Mouse (Mus musculus) forebrain, embryonic 11.5 days (tissue): ENCODE measurements around the gene Fbrsl1. TPM values are rescaled to one million over a fixed set of nuclear protein-coding genes. Genes with fewer than 3 reads are reported as not detected.

Source experiments
- ATAC-seq: fragments of 200-750 bp; cut with Nextera tagmentation; replicated peaks from 2 replicates; pipeline ENCODE4 v1.8.0; 2017; ENCODE audit warnings: moderate TSS enrichment; ENCODE audit not compliant: low FRiP score
- DNase-seq: peaks from one replicate; pipeline ENCODE4 v3.0.0-alpha.2; 2017; ENCODE audit warnings: low spot score
- H3K27ac ChIP-seq: fragments of 300-500 bp; sonication (generic); 2 replicates; pipeline ENCODE4 v1.5.1; 2014; ENCODE audit warnings: low read depth, low read length
- H3K27me3 ChIP-seq: fragments of 300-500 bp; sonication (generic); 2 replicates; pipeline ENCODE4 v1.6.1; 2014; ENCODE audit warnings: mild to moderate bottlenecking, low read length, mixed read lengths; ENCODE audit not compliant: control insufficient read depth, insufficient read depth
- H3K36me3 ChIP-seq: fragments of 300-500 bp; sonication (generic); 2 replicates; pipeline ENCODE4 v1.6.1; 2014; ENCODE audit warnings: mild to moderate bottlenecking, low read length, moderate library complexity, mixed read lengths; ENCODE audit not compliant: control insufficient read depth, insufficient read depth
- H3K4me1 ChIP-seq: fragments of 300-500 bp; sonication (generic); replicated peaks from 2 replicates; pipeline ENCODE4 v1.6.1; 2014; ENCODE audit warnings: low read length, mixed read lengths; ENCODE audit not compliant: control insufficient read depth, insufficient read depth
- H3K4me2 ChIP-seq: fragments of 300-500 bp; sonication (generic); 2 replicates; pipeline ENCODE4 v1.6.1; 2014; ENCODE audit warnings: low read depth, mild to moderate bottlenecking, low read length, moderate library complexity, mixed read lengths; ENCODE audit not compliant: severe bottlenecking
- H3K4me3 ChIP-seq: fragments of 300-500 bp; sonication (generic); 2 replicates; pipeline ENCODE4 v1.5.1; 2014; ENCODE audit warnings: low read depth, low read length
- H3K9ac ChIP-seq: fragments of 300-500 bp; sonication (generic); 2 replicates; pipeline ENCODE4 v1.6.1; 2014; ENCODE audit warnings: low read length
- H3K9me3 ChIP-seq: fragments of 300-500 bp; sonication (generic); 2 replicates; pipeline ENCODE4 v1.6.1; 2016; ENCODE audit warnings: low read length, mixed read lengths; ENCODE audit not compliant: control insufficient read depth
- WGBS: fragments of 180-500 bp; shearing (Covaris S2); extraction: QIAGEN DNeasy Blood & Tissue Kit; methylation state at CpG from one replicate; pipeline ENCODE4 v1.1.7; 2014; 5-methylcytosine and 5-hydroxymethylcytosine counted together
- polyA plus RNA-seq: library from polyadenylated mRNA; unstranded; fragments of >200 nt; fragmentation: Nextera tagmentation; extraction: Ambion mirVana; gene quantifications from 2 replicates; pipeline ENCODE4 v1.2.1, GENCODE M21; 2014

Gene Fbrsl1
- polyA plus RNA-seq, 1 experiment from 2014 or later, result 41.1 TPM

- Histone ChIP-seq H3K9ac (no peak overlapping the region), H3K4me3 (no peak overlapping the region), H3K9me3 (no peaks in the 10 kb centered on the region), H3K27ac (no peak overlapping the region), H3K4me2 (no peak overlapping the region), H3K36me3 (no peaks in the 10 kb centered on the region; the same call in 1 of the 2 replicates), H3K4me1 (peaks cover 12% of the 10 kb centered on the region; the same call in 1 of the 2 replicates), H3K27me3 (peaks cover 5% of the 10 kb centered on the region)
- ATAC-seq, result no peak
- DNase-seq, result no peak
- WGBS, result 88% methylated on average over 6 of the region's 6 CpGs
These were observed 86.8 kb downstream of the Fbrsl1 start for GRCm38 (mm10) chr5:110361465-110361864.

GRCm38 (mm10) chr5:110357531-110358179 lies 90.6 kb downstream of the Fbrsl1 start:
- 50% methylated on average over 7 of the region's 9 CpGs for WGBS
- Histone ChIP-seq H3K4me2 (no peak overlapping the region), H3K27ac (no peak overlapping the region), H3K4me3 (no peak overlapping the region), H3K4me1 (no peaks in the 10 kb centered on the region), H3K9ac (no peak overlapping the region), H3K9me3 (no peaks in the 10 kb centered on the region), H3K27me3 (no peaks in the 10 kb centered on the region), H3K36me3 (no peaks in the 10 kb centered on the region)
- peak; percentile 90 for DNase-seq
- peak; percentile 50 for ATAC-seq

- 0 out of 2 replicates have a peak, but pooled peaks have one; percentile 22 for ATAC-seq
- WGBS, result 10% methylated on average over 7 of the region's 7 CpGs
These were observed 93.6 kb downstream of the Fbrsl1 start for GRCm38 (mm10) chr5:110354716-110355115.

GRCm38 (mm10) chr5:110347006-110347405 lies 101.3 kb downstream of the Fbrsl1 start:
- Histone ChIP-seq H3K9ac (no peak overlapping the region), H3K4me3 (no peak overlapping the region), H3K36me3 (no peaks in the 10 kb centered on the region), H3K4me1 (peaks cover 7% of the 10 kb centered on the region; the same call in 1 of the 2 replicates), H3K9me3 (no peaks in the 10 kb centered on the region), H3K27me3 (peaks cover 5% of the 10 kb centered on the region), H3K4me2 (no peak overlapping the region), H3K27ac (no peak overlapping the region)
- ATAC-seq (no peak), DNase-seq (no peak)
- 88% methylated on average over 8 of the region's 8 CpGs for WGBS

More at GRCm38 (mm10) chr5:110354716-110355115, 93.6 kb downstream of the Fbrsl1 start:
- Histone ChIP-seq H3K4me1 (no peaks in the 10 kb centered on the region), H3K4me3 (no peak overlapping the region), H3K36me3 (no peaks in the 10 kb centered on the region), H3K9ac (no peak overlapping the region), H3K9me3 (no peaks in the 10 kb centered on the region), H3K27me3 (no peaks in the 10 kb centered on the region), H3K27ac (no peak overlapping the region), H3K4me2 (no peak overlapping the region)
- DNase-seq, result peak; percentile 74

- Histone ChIP-seq H3K4me1 (peaks cover 7% of the 10 kb centered on the region; the same call in 1 of the 2 replicates), H3K4me3 (no peak overlapping the region), H3K36me3 (no peaks in the 10 kb centered on the region), H3K27me3 (peaks cover 9% of the 10 kb centered on the region), H3K4me2 (no peak overlapping the region), H3K9me3 (no peaks in the 10 kb centered on the region), H3K9ac (no peak overlapping the region), H3K27ac (no peak overlapping the region)
- ATAC-seq, result no peak
- DNase-seq, result no peak
- 91% methylated on average over 4 of the region's 4 CpGs for WGBS
These were observed 102.8 kb downstream of the Fbrsl1 start for GRCm38 (mm10) chr5:110345553-110345952.

GRCm38 (mm10) chr5:110344524-110344923 lies 103.8 kb downstream of the Fbrsl1 start, which contains the start of gene Lrcol1:
Gene Lrcol1, plus strand, starts transcription at chr5:110344730.
- no peak within 1 kb of the TSS for H3K4me3 ChIP-seq
- WGBS, result 80% methylated on average over 4 of the region's 4 CpGs
- no peak within 1 kb of the TSS for H3K9ac ChIP-seq
- no peaks in the 10 kb centered on the region for H3K9me3 ChIP-seq
- ATAC-seq (no peak), DNase-seq (no peak)
- H3K4me1 ChIP-seq, result peaks cover 7% of the 10 kb centered on the region; the same call in 1 of the 2 replicates
- H3K36me3 ChIP-seq, result no peaks in the 10 kb centered on the region
- no peak within 1 kb of the TSS for H3K27ac ChIP-seq
- H3K4me2 ChIP-seq, result no peak within 1 kb of the TSS; the same call in 1 of the 2 replicates
- H3K27me3 ChIP-seq, result peaks cover 9% of the 10 kb centered on the region

GRCm38 (mm10) chr5:110342648-110343284 lies 105.5 kb downstream of the Fbrsl1 start, which contains the start of gene P2rx2:
Gene P2rx2, minus strand, starts transcription at chr5:110343212.
- peak within 1 kb of the TSS; percentile 96 for H3K4me2 ChIP-seq
- H3K9ac ChIP-seq, result peak within 1 kb of the TSS; percentile 65
- H3K9me3 ChIP-seq, result no peaks in the 10 kb centered on the region
- H3K36me3 ChIP-seq, result no peaks in the 10 kb centered on the region
- WGBS, result 2% methylated on average over 43 of the region's 43 CpGs
- no peak within 1 kb of the TSS for H3K27ac ChIP-seq
- peaks cover 7% of the 10 kb centered on the region; the same call in 1 of the 2 replicates for H3K4me1 ChIP-seq
- ATAC-seq (peak; percentile 74), DNase-seq (peak; percentile 80)
- peak within 1 kb of the TSS; percentile 44 for H3K4me3 ChIP-seq
- peaks cover 9% of the 10 kb centered on the region for H3K27me3 ChIP-seq

GRCm38 (mm10) chr5:110338792-110339191 lies 109.5 kb downstream of the Fbrsl1 start:
- H3K9ac ChIP-seq, result no peak overlapping the region
- no peak for ATAC-seq
- no peaks in the 10 kb centered on the region for H3K9me3 ChIP-seq
- H3K4me2 ChIP-seq, result no peak overlapping the region
- no peak overlapping the region for H3K27ac ChIP-seq
- H3K36me3 ChIP-seq, result peaks cover 9% of the 10 kb centered on the region; the same call in 1 of the 2 replicates
- H3K4me1 ChIP-seq, result peaks cover 7% of the 10 kb centered on the region; the same call in 1 of the 2 replicates
- no peak for DNase-seq
- no peak overlapping the region for H3K4me3 ChIP-seq
- 92% methylated on average over 2 of the region's 2 CpGs for WGBS
- peaks cover 9% of the 10 kb centered on the region for H3K27me3 ChIP-seq
